Mouse (Mus musculus) midbrain, embryonic 16.5 days (tissue): ENCODE data around the gene Cd209b. TPM values are rescaled to one million over a fixed set of nuclear protein-coding genes. Genes with fewer than 3 reads are reported as not detected.

Experiments
- ATAC-seq: fragments of 200-750 bp; cut with Nextera tagmentation; 2 replicates; pipeline ENCODE4 v1.8.0; 2017; ENCODE audit warnings: moderate TSS enrichment
- H3K27ac ChIP-seq: fragments of 300-500 bp; sonication (generic); 2 replicates; pipeline ENCODE4 v1.5.1; 2014; ENCODE audit warnings: mild to moderate bottlenecking, low read length, mixed read lengths
- H3K27me3 ChIP-seq: fragments of 300-500 bp; sonication (generic); 2 replicates; pipeline ENCODE4 v1.6.1; 2014; ENCODE audit warnings: low read depth, low read length, mixed read lengths; ENCODE audit not compliant: control insufficient read depth, insufficient read depth
- H3K36me3 ChIP-seq: fragments of 300-500 bp; sonication (generic); 2 replicates; pipeline ENCODE4 v1.6.1; 2014; ENCODE audit warnings: mild to moderate bottlenecking, low read length, moderate library complexity, mixed read lengths; ENCODE audit not compliant: control insufficient read depth, insufficient read depth
- H3K4me1 ChIP-seq: fragments of 300-500 bp; sonication (generic); 2 replicates; pipeline ENCODE4 v1.6.1; 2014; ENCODE audit warnings: mild to moderate bottlenecking, low read length, mixed read lengths; ENCODE audit not compliant: control insufficient read depth, insufficient read depth
- H3K4me2 ChIP-seq: fragments of 300-500 bp; sonication (generic); 2 replicates; pipeline ENCODE4 v1.6.1; 2014; ENCODE audit warnings: mild to moderate bottlenecking, low read length, mixed read lengths
- H3K4me3 ChIP-seq: fragments of 300-500 bp; sonication (generic); 2 replicates; pipeline ENCODE4 v1.5.1; 2014; ENCODE audit warnings: low read depth, mild to moderate bottlenecking, low read length, moderate library complexity, mixed read lengths
- H3K9ac ChIP-seq: fragments of 300-500 bp; sonication (generic); 2 replicates; pipeline ENCODE4 v1.6.1; 2014; ENCODE audit warnings: low read depth, low read length, mixed read lengths
- H3K9me3 ChIP-seq: fragments of 300-500 bp; sonication (generic); replicated peaks from 2 replicates; pipeline ENCODE4 v1.6.1; 2014; ENCODE audit warnings: mild to moderate bottlenecking, low read length, mixed read lengths; ENCODE audit not compliant: control insufficient read depth, poor library complexity, severe bottlenecking
- WGBS: fragments of 180-500 bp; shearing (Covaris S2); extraction: QIAGEN DNeasy Blood & Tissue Kit; methylation state at CpG from one replicate; pipeline ENCODE4 v1.1.7; 2014; 5-methylcytosine and 5-hydroxymethylcytosine counted together
- polyA plus RNA-seq: library from polyadenylated mRNA; unstranded; fragments of >200 nt; fragmentation: Nextera tagmentation; extraction: Ambion mirVana; gene quantifications from 2 replicates; pipeline ENCODE4 v1.2.1, GENCODE M21; 2015

Cd209b gene
- not detected in 2 replicates for polyA plus RNA-seq

DNA sequence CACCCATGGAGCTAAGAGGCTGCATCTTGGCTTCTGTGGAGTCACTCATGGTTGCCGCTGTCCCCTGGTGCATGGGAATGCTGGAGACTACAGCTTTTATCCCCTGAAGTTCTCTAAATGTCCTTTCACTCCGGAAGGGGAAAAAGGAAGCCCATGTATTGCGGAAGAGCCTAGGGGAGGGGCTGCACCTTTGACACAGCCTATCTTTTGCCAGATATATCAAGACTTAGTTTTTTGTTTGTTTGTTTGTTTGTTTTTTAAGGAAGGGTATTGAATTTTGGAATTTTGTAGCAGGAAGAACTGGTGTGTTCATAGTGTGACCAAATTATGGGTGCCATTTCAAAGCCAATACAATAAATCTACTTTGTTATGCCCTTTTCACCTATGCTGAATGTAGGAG lies at the start of gene Cd209b:
Gene Cd209b, minus strand, starts transcription at position 101 of the 400 bp plus-strand sequence.
- WGBS = 84% methylated on average over 3 of the region's 3 CpGs
- H3K9me3 ChIP-seq = peaks cover 14% of the 10 kb centered on the region; the same call in 1 of the 2 replicates
- no peaks in the 10 kb centered on the region for H3K27me3 ChIP-seq
- no peaks in the 10 kb centered on the region for H3K36me3 ChIP-seq
- H3K4me2 ChIP-seq = no peak within 1 kb of the TSS
- H3K9ac ChIP-seq = no peak within 1 kb of the TSS
- no peak for ATAC-seq
- no peak within 1 kb of the TSS for H3K4me3 ChIP-seq
- H3K27ac ChIP-seq = no peak within 1 kb of the TSS
- no peaks in the 10 kb centered on the region for H3K4me1 ChIP-seq

GRCm38 (mm10) chr8:3956037-3956436 lies 29.4 kb upstream of the Cd209b start:
- WGBS = 100% methylated on average over 1 of the region's 1 CpGs

DNA sequence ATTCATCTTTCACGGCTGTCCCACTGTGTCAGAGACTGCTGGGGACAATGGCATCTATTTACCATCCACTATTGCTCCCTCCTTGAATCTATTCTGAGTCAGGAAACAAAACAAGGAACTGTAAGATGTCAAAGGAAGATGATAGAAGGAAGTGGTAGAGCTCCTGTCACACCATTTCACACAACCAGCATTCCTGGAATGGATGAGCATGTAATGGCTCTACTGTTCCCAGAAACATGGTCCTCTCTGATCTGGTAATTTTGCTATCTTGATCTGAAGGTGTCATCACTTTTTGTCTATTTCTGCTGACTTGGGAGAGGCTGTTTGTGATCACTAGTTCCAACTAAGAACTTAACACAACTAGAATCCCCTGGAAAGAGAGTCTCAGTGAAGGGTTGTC lies 28.0 kb upstream of the Cd209b start, which contains the start of gene Cd209c:
Gene Cd209c, minus strand, starts transcription at position 101 of the 400 bp plus-strand sequence.
- Histone ChIP-seq H3K27ac (no peak within 1 kb of the TSS), H3K4me3 (no peak within 1 kb of the TSS), H3K4me2 (no peak within 1 kb of the TSS), H3K4me1 (no peaks in the 10 kb centered on the region), H3K9ac (no peak within 1 kb of the TSS), H3K36me3 (no peaks in the 10 kb centered on the region), H3K27me3 (no peaks in the 10 kb centered on the region), H3K9me3 (peaks cover 7% of the 10 kb centered on the region)
- ATAC-seq = no peak
- 76% methylated on average over 1 of the region's 1 CpGs for WGBS

More at GRCm38 (mm10) chr8:3956037-3956436, 29.4 kb upstream of the Cd209b start:
- no peak overlapping the region for H3K9ac ChIP-seq
- no peaks in the 10 kb centered on the region for H3K36me3 ChIP-seq
- H3K4me2 ChIP-seq = no peak overlapping the region
- H3K4me3 ChIP-seq = no peak overlapping the region
- H3K27ac ChIP-seq = no peak overlapping the region
- ATAC-seq = no peak
- peaks cover 10% of the 10 kb centered on the region for H3K9me3 ChIP-seq
- no peaks in the 10 kb centered on the region for H3K27me3 ChIP-seq
- H3K4me1 ChIP-seq = no peaks in the 10 kb centered on the region

GRCm38 (mm10) chr8:3940023-3940422 lies 13.4 kb upstream of the Cd209b start:
- Histone ChIP-seq H3K4me2 (no peak overlapping the region), H3K9ac (no peak overlapping the region), H3K4me3 (no peak overlapping the region), H3K36me3 (no peaks in the 10 kb centered on the region), H3K27ac (no peak overlapping the region), H3K27me3 (no peaks in the 10 kb centered on the region), H3K4me1 (no peaks in the 10 kb centered on the region), H3K9me3 (peaks cover 11% of the 10 kb centered on the region)
- WGBS = 90% methylated on average over 3 of the region's 3 CpGs
- ATAC-seq = no peak

DNA sequence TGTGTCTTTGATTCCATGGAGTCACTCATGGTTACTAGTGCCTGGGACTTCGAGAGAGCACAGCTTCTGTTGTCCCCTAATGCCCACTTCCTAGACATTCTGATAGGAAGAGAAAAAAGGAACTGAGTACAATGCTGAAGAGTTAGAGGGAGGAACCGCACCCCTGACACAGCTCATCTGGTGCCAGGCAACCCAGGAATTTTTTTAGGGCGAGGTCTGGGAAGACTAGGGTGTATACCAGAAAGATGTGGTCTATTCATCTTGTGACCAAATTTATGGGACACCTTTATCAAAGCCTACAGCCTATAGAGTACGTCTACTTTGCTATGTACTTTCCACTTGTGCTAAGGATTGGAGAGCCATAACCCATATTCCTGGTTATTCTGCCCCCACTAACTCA lies 48.2 kb downstream of the Cd209b start, which contains the start of gene Cd209d:
Gene Cd209d, minus strand, starts transcription at position 101 of the 400 bp plus-strand sequence.
- WGBS = 75% methylated on average over 4 of the region's 4 CpGs

DNA sequence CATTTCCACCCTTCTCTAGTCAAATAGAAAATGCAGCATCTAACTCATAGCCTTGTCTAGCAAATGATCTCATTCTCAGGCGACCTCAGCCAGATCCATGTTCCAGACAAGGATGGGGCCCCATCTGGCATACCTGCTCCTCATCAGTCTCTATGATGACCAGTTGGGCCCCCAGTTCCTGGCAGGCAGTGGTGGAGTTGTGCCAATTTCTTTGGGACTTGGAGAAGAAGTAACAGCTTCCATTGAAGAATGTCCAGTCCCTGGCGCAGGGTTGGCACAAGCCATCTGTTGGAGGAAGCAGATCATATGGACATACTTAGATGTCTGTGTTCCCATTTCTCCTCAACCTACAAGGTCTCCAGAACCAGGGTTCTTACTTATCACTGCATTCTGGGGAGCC lies 50.5 kb downstream of the Cd209b start:
- Histone ChIP-seq H3K27ac (no peak overlapping the region), H3K9ac (no peak overlapping the region), H3K4me3 (no peak overlapping the region), H3K27me3 (no peaks in the 10 kb centered on the region), H3K36me3 (no peaks in the 10 kb centered on the region), H3K4me2 (no peak overlapping the region), H3K4me1 (no peaks in the 10 kb centered on the region), H3K9me3 (peaks cover 18% of the 10 kb centered on the region)
- 74% methylated on average over 2 of the region's 2 CpGs for WGBS
- ATAC-seq = no peak

More for the DNA sequence above, 48.2 kb downstream of the Cd209b start, which contains the start of gene Cd209d:
- Histone ChIP-seq H3K27ac (no peak within 1 kb of the TSS), H3K9ac (no peak within 1 kb of the TSS), H3K4me2 (no peak within 1 kb of the TSS), H3K9me3 (peaks cover 10% of the 10 kb centered on the region; the same call in 1 of the 2 replicates), H3K4me1 (no peaks in the 10 kb centered on the region), H3K36me3 (no peaks in the 10 kb centered on the region), H3K4me3 (no peak within 1 kb of the TSS), H3K27me3 (no peaks in the 10 kb centered on the region)
- no peak for ATAC-seq

Other genes with a start within 250 kb of the Cd209b start
- 0.57 and 0.63 TPM in 2 replicates for gene Fcer2a, start 232.7 kb downstream of the Cd209b start, polyA plus RNA-seq
- not detected in 2 replicates for gene Clec4g, start 206.2 kb downstream of the Cd209b start, polyA plus RNA-seq
- not detected in 2 replicates for gene Cd209a, start 177.9 kb downstream of the Cd209b start, polyA plus RNA-seq
- not detected in 2 replicates for gene Cd209e, start 72.5 kb downstream of the Cd209b start, polyA plus RNA-seq
- gene Cd209d, start 48.3 kb downstream of the Cd209b start, polyA plus RNA-seq = not detected in 2 replicates
- gene Cd209c, start 27.9 kb upstream of the Cd209b start, polyA plus RNA-seq = 0.41 and 0.60 TPM in 2 replicates
- gene Cd209f, start 179.0 kb upstream of the Cd209b start, polyA plus RNA-seq = 0.24 and 0.31 TPM in 2 replicates
- gene Cd209g, start 207.3 kb upstream of the Cd209b start, polyA plus RNA-seq = not detected in 2 replicates
- gene Evi5l, start 239.7 kb upstream of the Cd209b start, polyA plus RNA-seq = 123 and 131 TPM in 2 replicates